Mouse (Mus musculus) macrophage (primary cell): ENCODE results near the gene Gm10570. TPM values are rescaled to one million over a fixed set of nuclear protein-coding genes. Genes with fewer than 3 reads are reported as not detected.

Source experiments
- H3K27ac ChIP-seq: fragments of 350-480 bp; formaldehyde crosslinking; 2 replicates; pipeline ENCODE4 v1.9.0; 2021
- H3K36me3 ChIP-seq: fragments of 350-480 bp; formaldehyde crosslinking; 2 replicates; pipeline ENCODE4 v1.9.0; 2021; ENCODE audit errors: inconsistent target
- H3K4me3 ChIP-seq: fragments of 350-480 bp; formaldehyde crosslinking; 2 replicates; pipeline ENCODE4 v1.9.0; 2021; ENCODE audit errors: inconsistent target
- H3K79me2 ChIP-seq: fragments of 350-480 bp; formaldehyde crosslinking; 2 replicates; pipeline ENCODE4 v1.9.0; 2021; ENCODE audit errors: inconsistent target
- WGBS: methylation state at CpG from one replicate; pipeline ENCODE4 v1.1.7; 2026; ENCODE audit warnings: inconsistent platforms; ENCODE audit not compliant: missing documents; 5-methylcytosine and 5-hydroxymethylcytosine counted together
- polyA plus RNA-seq: library from polyadenylated mRNA; stranded (reverse); fragments of 250-400 nt; gene quantifications from 3 replicates; pipeline ENCODE4 v1.2.4, GENCODE M21; 2018; ENCODE audit warnings: inconsistent platforms

Gene Gm10570
- polyA plus RNA-seq, 1 experiment from 2014 or later, result not detected

DNA sequence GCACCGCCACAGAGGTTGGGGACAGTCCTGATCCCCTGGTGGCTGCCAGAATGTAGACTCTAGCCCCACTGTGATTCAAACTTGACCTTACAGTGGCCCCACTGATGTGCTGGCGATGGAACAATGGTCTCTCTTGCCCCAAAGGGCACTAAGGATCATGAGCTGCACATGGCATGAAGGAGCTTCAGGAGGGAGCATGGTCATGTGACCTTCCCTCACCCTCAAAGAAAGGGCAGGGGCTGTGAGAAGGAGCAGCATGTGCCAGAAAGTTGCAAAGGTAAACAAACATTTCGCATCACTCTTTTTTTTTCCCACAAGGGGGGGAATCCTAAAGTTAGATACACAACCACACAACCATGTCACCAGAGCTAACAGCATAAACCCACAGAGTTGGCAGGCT lies 9.6 kb upstream of the Gm10570 start:
- Histone ChIP-seq H3K79me2 (no peaks in the 10 kb centered on the region), H3K36me3 (peaks cover 19% of the 10 kb centered on the region; the same call in 1 of the 2 replicates), H3K4me3 (no peak overlapping the region), H3K27ac (no peak overlapping the region)
- WGBS, result 96% methylated on average over 3 of the region's 3 CpGs

- Histone ChIP-seq H3K79me2 (no peaks in the 10 kb centered on the region), H3K4me3 (no peak overlapping the region), H3K27ac (peak overlapping the region; percentile 25; the same call in 1 of the 2 replicates), H3K36me3 (peaks cover 21% of the 10 kb centered on the region; the same call in 1 of the 2 replicates)
- 58% methylated on average over 10 of the region's 10 CpGs for WGBS
Measured at GRCm38 (mm10) chr4:130316691-130317090, 8.2 kb upstream of the Gm10570 start.

- 94% methylated on average over 13 of the region's 13 CpGs for WGBS
- Histone ChIP-seq H3K79me2 (no peaks in the 10 kb centered on the region), H3K36me3 (peaks cover 19% of the 10 kb centered on the region; the same call in 1 of the 2 replicates), H3K4me3 (no peak overlapping the region), H3K27ac (peak overlapping the region; percentile 25)
Measured at GRCm38 (mm10) chr4:130315771-130316527, 7.5 kb upstream of the Gm10570 start.

DNA sequence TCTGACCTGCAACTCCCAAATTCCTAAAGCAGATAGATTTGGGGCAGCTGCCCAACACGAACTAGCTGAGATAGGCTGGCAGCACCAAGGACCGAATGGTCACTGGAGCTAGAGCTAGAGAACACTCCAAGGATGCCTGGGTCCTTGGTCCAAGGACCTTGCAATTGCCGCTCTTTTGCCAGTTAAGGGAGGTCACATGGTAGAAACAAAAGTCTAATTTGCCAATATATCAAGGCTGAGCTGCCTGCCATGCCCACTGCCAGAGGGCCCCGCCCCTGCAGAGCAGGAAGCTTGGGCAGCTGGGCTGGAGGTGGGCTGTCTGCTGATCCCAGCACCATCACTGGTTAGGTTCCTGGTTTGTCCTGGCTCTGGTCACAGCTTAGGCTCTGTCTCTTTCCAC lies 5.1 kb upstream of the Gm10570 start:
- WGBS, result 96% methylated on average over 4 of the region's 4 CpGs
- Histone ChIP-seq H3K27ac (no peak overlapping the region), H3K79me2 (no peaks in the 10 kb centered on the region), H3K36me3 (peaks cover 19% of the 10 kb centered on the region; the same call in 1 of the 2 replicates), H3K4me3 (no peak overlapping the region)

- H3K4me3 ChIP-seq, result no peak overlapping the region
- 86% methylated on average over 3 of the region's 3 CpGs for WGBS
- no peak overlapping the region for H3K27ac ChIP-seq
- no peaks in the 10 kb centered on the region for H3K79me2 ChIP-seq
- H3K36me3 ChIP-seq, result peaks cover 19% of the 10 kb centered on the region; the same call in 1 of the 2 replicates
Measured at GRCm38 (mm10) chr4:130312526-130312925, 4.1 kb upstream of the Gm10570 start.

GRCm38 (mm10) chr4:130309254-130309653 lies 780 bp upstream of the Gm10570 start:
- Histone ChIP-seq H3K27ac (no peak overlapping the region), H3K4me3 (peak overlapping the region; percentile 30; the same call in 1 of the 2 replicates), H3K36me3 (peaks cover 14% of the 10 kb centered on the region; the same call in 1 of the 2 replicates), H3K79me2 (no peaks in the 10 kb centered on the region)
- WGBS, result 78% methylated on average over 8 of the region's 8 CpGs

- WGBS, result 16% methylated on average over 23 of the region's 23 CpGs
- H3K4me3 ChIP-seq, result peak overlapping the region; percentile 30; the same call in 1 of the 2 replicates
- H3K36me3 ChIP-seq, result peaks cover under 1% of the 10 kb centered on the region; the same call in 1 of the 2 replicates
- no peaks in the 10 kb centered on the region for H3K79me2 ChIP-seq
- H3K27ac ChIP-seq, result no peak overlapping the region
Measured at GRCm38 (mm10) chr4:130307851-130308230, 633 bp downstream of the Gm10570 start.

DNA sequence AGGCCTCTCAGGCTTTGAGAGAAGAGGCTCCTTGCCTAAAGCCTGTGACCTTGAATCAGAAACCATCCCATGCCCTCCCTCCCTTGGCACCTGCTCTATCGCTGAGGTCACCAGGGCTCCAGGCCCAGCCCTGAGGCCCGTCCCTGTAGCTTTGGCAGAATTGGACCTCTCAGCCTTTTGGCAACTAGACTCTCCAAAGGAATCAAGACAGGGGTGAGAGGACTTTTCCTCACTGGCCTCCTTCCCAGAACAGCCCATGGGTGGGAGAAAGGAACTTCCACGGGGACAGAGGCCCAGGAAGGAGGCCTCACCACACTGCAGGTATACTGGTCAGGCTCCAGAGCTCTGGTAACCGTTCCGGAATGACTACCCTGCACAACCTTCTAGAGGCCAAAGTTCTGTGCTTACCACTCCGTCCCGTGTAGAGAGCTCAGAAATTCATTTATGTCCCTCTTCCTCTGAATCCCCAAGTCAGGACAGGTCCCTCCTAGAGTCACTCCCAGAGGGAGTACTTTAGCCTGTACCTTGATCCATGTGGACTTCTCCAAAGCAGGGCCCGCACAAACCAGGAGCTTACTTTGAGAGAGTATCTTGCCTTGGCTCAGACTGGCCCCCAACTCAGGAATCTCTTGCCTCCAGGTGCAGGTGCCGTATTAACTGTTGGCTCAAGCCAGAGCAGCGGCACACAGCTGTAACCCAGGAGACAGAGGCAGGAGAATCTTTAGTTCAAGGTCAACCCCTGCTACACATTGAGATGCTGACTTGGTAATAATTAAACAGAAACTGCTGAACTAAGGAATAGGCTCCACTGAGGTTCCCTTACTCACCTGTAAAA lies 1.5 kb downstream of the Gm10570 start:
- Histone ChIP-seq H3K4me3 (no peak overlapping the region), H3K79me2 (no peaks in the 10 kb centered on the region), H3K36me3 (no peaks in the 10 kb centered on the region), H3K27ac (no peak overlapping the region)
- 92% methylated on average over 10 of the region's 10 CpGs for WGBS

- Histone ChIP-seq H3K79me2 (no peaks in the 10 kb centered on the region), H3K4me3 (no peak overlapping the region), H3K36me3 (no peaks in the 10 kb centered on the region), H3K27ac (no peak overlapping the region)
- WGBS, result 44% methylated on average over 3 of the region's 3 CpGs
Measured at GRCm38 (mm10) chr4:130304746-130305145, 3.7 kb downstream of the Gm10570 start.

DNA sequence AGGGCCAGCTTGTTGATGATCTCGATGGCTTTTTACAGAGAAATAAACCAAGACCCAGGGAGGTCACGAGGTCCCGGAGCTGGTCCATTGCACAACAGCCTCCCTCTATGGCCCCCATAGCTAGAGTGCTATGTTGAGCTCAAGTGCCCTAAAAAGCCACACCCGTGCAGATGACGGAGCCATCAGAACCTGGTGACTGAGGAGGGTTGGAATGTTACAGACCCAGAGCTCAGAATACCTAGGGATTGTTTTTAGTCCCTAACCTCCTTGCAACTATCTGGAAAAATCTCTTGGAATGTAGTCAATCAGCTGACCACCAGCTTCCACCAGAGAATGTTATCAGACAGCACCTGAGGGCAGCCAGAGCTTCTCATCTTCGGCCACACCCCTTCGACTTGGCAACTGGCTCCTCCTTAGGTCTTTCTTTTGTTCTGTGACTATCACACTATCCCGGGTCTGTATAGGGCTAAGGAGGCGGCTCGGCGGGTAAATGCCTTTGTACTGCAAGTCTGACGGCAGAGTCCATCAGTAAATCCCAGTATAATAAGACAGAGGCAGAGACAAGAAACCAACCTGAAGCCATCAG lies 6.1 kb downstream of the Gm10570 start:
- WGBS, result 77% methylated on average over 12 of the region's 12 CpGs
- Histone ChIP-seq H3K36me3 (no peaks in the 10 kb centered on the region), H3K79me2 (no peaks in the 10 kb centered on the region), H3K4me3 (no peak overlapping the region), H3K27ac (no peak overlapping the region)

DNA sequence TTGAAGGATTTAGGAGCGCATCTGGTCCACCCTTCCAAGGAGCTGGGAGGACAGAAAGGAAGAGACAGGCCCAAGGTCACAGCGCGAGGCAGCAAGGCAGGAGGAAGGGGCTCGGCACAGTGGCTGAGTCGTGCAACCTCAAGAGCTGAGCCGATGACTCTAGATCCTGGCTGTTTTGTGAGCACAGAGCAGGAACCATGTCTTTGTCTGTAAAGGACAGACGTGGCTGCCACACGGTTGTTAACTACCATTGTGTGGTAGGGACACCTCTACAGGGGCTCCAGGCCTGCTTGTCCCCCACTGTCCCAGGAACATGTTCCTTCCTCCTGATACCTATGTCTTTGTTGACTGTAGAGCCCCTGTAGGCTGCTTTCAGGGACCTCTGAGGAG lies 8.8 kb downstream of the Gm10570 start:
- Histone ChIP-seq H3K4me3 (no peak overlapping the region), H3K36me3 (no peaks in the 10 kb centered on the region), H3K79me2 (no peaks in the 10 kb centered on the region), H3K27ac (no peak overlapping the region)
- WGBS, result 77% methylated on average over 8 of the region's 8 CpGs

DNA sequence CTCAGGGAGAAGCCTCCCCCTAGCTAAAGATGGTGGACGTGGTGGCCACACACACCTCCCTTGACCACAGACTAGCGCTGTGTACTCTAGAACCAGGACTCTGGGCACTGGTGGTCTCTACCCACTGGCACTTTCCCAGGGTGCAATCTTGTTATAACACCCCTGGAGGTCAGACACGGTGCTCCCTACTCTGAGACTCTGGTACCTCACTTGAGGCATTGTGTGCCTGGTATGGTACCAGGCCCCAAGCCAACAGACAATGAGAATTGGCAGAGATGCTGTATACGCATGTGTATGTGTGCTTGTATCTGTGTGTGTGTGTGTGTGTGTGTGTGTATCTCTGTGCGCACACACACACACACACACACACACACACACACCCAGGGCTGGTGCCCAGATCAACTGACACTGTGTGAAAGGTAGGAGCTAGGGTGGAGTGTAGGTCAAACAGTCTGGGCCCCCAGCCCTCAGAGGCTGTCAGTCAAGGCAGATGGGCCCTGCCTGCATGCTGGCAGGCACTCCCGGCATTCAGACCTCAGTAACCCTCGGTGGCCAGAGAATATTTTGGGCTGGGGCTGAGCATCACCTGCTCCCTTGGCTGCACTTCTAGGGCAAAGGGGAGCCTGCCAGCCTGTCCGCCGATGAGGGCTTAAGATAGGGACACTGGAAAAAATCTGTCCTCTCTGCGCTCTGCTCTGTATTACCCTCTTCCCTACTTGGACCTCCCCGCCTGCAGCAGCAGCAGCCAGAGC lies 9.4 kb downstream of the Gm10570 start:
- Histone ChIP-seq H3K4me3 (no peak overlapping the region), H3K27ac (no peak overlapping the region), H3K79me2 (no peaks in the 10 kb centered on the region), H3K36me3 (no peaks in the 10 kb centered on the region)
- WGBS, result 88% methylated on average over 11 of the region's 11 CpGs

DNA sequence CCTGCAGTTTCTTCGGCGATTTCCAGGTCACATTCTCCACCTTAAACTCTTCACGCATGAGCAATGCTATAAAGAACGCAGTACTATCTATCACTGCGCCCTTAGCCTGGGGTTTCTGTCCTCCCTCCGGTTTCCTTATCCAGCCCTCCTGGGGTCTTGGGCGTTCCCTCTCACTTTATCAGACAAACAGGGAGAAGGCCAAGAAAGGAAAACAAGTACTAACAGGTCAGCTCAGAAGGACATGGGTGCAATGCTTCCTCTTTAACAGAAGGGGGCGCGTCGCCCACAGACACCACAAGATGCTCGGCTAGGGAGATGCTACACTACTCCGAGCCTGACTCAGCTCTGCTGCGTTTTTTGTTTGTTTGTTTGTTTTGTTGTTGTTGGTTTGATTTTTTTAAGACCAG lies 11.3 kb downstream of the Gm10570 start:
- WGBS, result 32% methylated on average over 13 of the region's 13 CpGs
- no peak overlapping the region for H3K4me3 ChIP-seq
- H3K79me2 ChIP-seq, result no peaks in the 10 kb centered on the region
- no peak overlapping the region for H3K27ac ChIP-seq
- no peaks in the 10 kb centered on the region for H3K36me3 ChIP-seq
